Mouse (Mus musculus) embryonic facial prominence, embryonic 11.5 days (tissue): ENCODE data around the gene Atad5. TPM values are rescaled to one million over a fixed set of nuclear protein-coding genes. Genes with fewer than 3 reads are reported as not detected.

Experiments
- ATAC-seq: fragments of 200-750 bp; cut with Nextera tagmentation; replicated peaks from 2 replicates; pipeline ENCODE4 v1.8.0; 2017; ENCODE audit warnings: low read depth; ENCODE audit not compliant: insufficient number of reproducible peaks, low FRiP score, low TSS enrichment
- DNase-seq: peaks from one replicate; pipeline ENCODE4 v3.0.0-alpha.2; 2015; ENCODE audit warnings: low spot score
- H3K27ac ChIP-seq: fragments of 300-500 bp; sonication (generic); replicated peaks from 2 replicates; pipeline ENCODE4 v1.5.1; 2014; ENCODE audit warnings: mild to moderate bottlenecking, low read depth, low read length, control low read depth
- H3K27me3 ChIP-seq: fragments of 300-500 bp; sonication (generic); 2 replicates; pipeline ENCODE4 v1.6.1; 2014; ENCODE audit warnings: mild to moderate bottlenecking, low read length, moderate library complexity, mixed read lengths; ENCODE audit not compliant: control insufficient read depth, insufficient read depth
- H3K36me3 ChIP-seq: fragments of 300-500 bp; sonication (generic); replicated peaks from 2 replicates; pipeline ENCODE4 v1.6.1; 2014; ENCODE audit warnings: low read depth, mild to moderate bottlenecking, low read length, moderate library complexity, mixed read lengths; ENCODE audit not compliant: control insufficient read depth, insufficient read depth
- H3K4me1 ChIP-seq: fragments of 300-500 bp; sonication (generic); 2 replicates; pipeline ENCODE4 v1.6.1; 2014; ENCODE audit warnings: low read length, mixed read lengths; ENCODE audit not compliant: control insufficient read depth, insufficient read depth
- H3K4me2 ChIP-seq: fragments of 300-500 bp; sonication (generic); 2 replicates; pipeline ENCODE4 v1.6.1; 2014; ENCODE audit warnings: low read depth, mild to moderate bottlenecking, control low read depth, low read length, moderate library complexity
- H3K4me3 ChIP-seq: fragments of 300-500 bp; sonication (generic); 2 replicates; pipeline ENCODE4 v1.5.1; 2014; ENCODE audit warnings: low read depth, low read length, control low read depth
- H3K9ac ChIP-seq: fragments of 300-500 bp; sonication (generic); replicated peaks from 2 replicates; pipeline ENCODE4 v1.6.1; 2014; ENCODE audit warnings: mild to moderate bottlenecking, control low read depth, low read length
- H3K9me3 ChIP-seq: fragments of 300-500 bp; sonication (generic); replicated peaks from 2 replicates; pipeline ENCODE4 v1.6.1; 2016; ENCODE audit warnings: mild to moderate bottlenecking, low read length, inconsistent platforms, mixed read lengths; ENCODE audit not compliant: control insufficient read depth
- WGBS: fragments of 180-500 bp; shearing (Covaris S2); extraction: QIAGEN DNeasy Blood & Tissue Kit; methylation state at CpG from one replicate; pipeline ENCODE4 v1.1.7; 2014; 5-methylcytosine and 5-hydroxymethylcytosine counted together
- polyA plus RNA-seq: library from polyadenylated mRNA; unstranded; fragments of >200 nt; fragmentation: Nextera tagmentation; extraction: Ambion mirVana; gene quantifications from 2 replicates; pipeline ENCODE4 v1.2.1, GENCODE M21; 2014

Atad5 gene
- polyA plus RNA-seq, 1 experiment from 2014 or later, result 22.5 TPM

GRCm38 (mm10) chr11:80075608-80076277 is 13.5 kb upstream of the Atad5 start:
- 94% methylated on average over 5 of the region's 5 CpGs for WGBS
- no peaks in the 10 kb centered on the region for H3K9me3 ChIP-seq
- H3K4me1 ChIP-seq, result no peaks in the 10 kb centered on the region
- ATAC-seq (no peak), DNase-seq (no peak)
- no peaks in the 10 kb centered on the region for H3K27me3 ChIP-seq
- no peak overlapping the region for H3K4me2 ChIP-seq
- H3K4me3 ChIP-seq, result no peak overlapping the region
- no peaks in the 10 kb centered on the region for H3K36me3 ChIP-seq
- H3K9ac ChIP-seq, result no peak overlapping the region
- H3K27ac ChIP-seq, result no peak overlapping the region

DNA sequence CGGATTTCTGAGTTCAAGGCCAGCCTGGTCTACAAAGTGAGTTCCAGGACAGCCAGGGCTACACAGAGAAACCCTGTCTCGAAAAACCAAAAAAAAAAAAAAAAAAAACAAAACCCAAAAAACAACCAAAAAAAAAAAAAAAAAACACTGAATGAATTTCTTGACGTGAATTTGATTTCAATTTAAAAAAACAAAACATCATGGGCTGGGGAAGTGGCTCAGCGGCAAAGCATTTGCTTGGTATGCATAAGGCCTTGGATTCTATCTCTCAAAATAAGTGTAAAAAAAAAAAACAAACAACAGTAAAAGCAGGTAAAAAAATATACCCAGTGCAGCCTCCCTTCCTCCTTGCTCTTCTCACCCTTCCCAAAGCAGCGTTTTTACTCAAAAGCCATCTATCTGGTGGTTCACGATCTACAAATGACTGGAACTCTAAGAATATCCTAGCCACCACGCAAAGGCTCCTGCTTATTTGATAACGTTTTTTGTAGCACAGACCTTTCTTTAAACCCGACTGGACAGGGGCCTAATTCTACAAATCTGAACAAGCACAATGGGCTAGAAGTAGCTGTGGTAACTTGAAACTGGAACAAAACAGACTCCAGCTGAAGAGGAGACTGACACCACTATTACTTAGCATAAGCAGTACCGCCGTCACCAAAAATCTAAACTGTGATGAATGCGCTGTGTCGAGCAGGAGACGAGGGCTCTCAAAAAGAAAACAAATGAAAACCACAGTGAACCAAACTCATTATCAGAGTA is 11.2 kb upstream of the Atad5 start:
- no peak overlapping the region for H3K9ac ChIP-seq
- H3K4me2 ChIP-seq, result no peak overlapping the region
- no peaks in the 10 kb centered on the region for H3K4me1 ChIP-seq
- H3K27ac ChIP-seq, result no peak overlapping the region
- no peaks in the 10 kb centered on the region for H3K36me3 ChIP-seq
- ATAC-seq, result no peak
- H3K27me3 ChIP-seq, result no peaks in the 10 kb centered on the region
- DNase-seq, result no peak
- H3K4me3 ChIP-seq, result no peak overlapping the region
- H3K9me3 ChIP-seq, result no peaks in the 10 kb centered on the region
- 67% methylated on average over 14 of the region's 14 CpGs for WGBS

GRCm38 (mm10) chr11:80078831-80079230 is 10.4 kb upstream of the Atad5 start:
- no peak overlapping the region for H3K4me2 ChIP-seq

DNA sequence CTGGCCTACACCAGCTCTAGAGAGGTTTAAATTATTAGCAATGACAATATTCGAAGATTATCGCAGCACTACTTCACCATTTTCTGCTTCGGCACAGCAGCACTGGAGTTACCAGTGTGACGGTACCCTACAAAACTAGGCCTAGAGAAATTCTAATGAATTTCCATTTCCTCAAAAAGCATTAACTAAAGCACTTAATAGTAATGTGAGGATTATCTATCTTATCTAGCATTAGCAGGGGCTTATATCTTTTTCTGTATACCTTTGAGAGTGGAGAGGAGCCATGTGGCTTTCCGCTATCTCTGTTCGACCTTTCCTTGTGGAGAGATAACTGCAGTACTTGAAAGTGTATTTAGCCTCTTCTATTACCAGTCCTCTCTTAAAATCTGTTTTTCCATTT is 9.4 kb upstream of the Atad5 start:
- Histone ChIP-seq H3K4me2 (peak overlapping the region; percentile 69), H3K4me3 (peak overlapping the region; percentile 92), H3K36me3 (no peaks in the 10 kb centered on the region), H3K9me3 (no peaks in the 10 kb centered on the region), H3K27ac (no peak overlapping the region), H3K27me3 (no peaks in the 10 kb centered on the region), H3K4me1 (no peaks in the 10 kb centered on the region), H3K9ac (peak overlapping the region; percentile 97; the same call in 1 of the 2 replicates)
- no peak for ATAC-seq
- WGBS, result 65% methylated on average over 6 of the region's 6 CpGs
- no peak for DNase-seq

More at GRCm38 (mm10) chr11:80078831-80079230, 10.4 kb upstream of the Atad5 start:
- Histone ChIP-seq H3K36me3 (no peaks in the 10 kb centered on the region), H3K27me3 (no peaks in the 10 kb centered on the region), H3K27ac (no peak overlapping the region), H3K9me3 (no peaks in the 10 kb centered on the region), H3K4me1 (no peaks in the 10 kb centered on the region), H3K9ac (no peak overlapping the region), H3K4me3 (no peak overlapping the region)
- 59% methylated on average over 1 of the region's 1 CpGs for WGBS
- no peak for ATAC-seq
- DNase-seq, result no peak

GRCm38 (mm10) chr11:80080381-80080825 is 8.8 kb upstream of the Atad5 start:
- Histone ChIP-seq H3K4me2 (peak overlapping the region; percentile 69), H3K36me3 (no peaks in the 10 kb centered on the region), H3K4me1 (no peaks in the 10 kb centered on the region), H3K27me3 (no peaks in the 10 kb centered on the region), H3K9me3 (no peaks in the 10 kb centered on the region), H3K4me3 (peak overlapping the region; percentile 92), H3K27ac (peak overlapping the region; percentile 95), H3K9ac (peak overlapping the region; percentile 97)
- no peak for DNase-seq
- under 1% methylated on average over 32 of the region's 32 CpGs for WGBS
- no peak; the same call in 1 of the 2 replicates for ATAC-seq

DNA sequence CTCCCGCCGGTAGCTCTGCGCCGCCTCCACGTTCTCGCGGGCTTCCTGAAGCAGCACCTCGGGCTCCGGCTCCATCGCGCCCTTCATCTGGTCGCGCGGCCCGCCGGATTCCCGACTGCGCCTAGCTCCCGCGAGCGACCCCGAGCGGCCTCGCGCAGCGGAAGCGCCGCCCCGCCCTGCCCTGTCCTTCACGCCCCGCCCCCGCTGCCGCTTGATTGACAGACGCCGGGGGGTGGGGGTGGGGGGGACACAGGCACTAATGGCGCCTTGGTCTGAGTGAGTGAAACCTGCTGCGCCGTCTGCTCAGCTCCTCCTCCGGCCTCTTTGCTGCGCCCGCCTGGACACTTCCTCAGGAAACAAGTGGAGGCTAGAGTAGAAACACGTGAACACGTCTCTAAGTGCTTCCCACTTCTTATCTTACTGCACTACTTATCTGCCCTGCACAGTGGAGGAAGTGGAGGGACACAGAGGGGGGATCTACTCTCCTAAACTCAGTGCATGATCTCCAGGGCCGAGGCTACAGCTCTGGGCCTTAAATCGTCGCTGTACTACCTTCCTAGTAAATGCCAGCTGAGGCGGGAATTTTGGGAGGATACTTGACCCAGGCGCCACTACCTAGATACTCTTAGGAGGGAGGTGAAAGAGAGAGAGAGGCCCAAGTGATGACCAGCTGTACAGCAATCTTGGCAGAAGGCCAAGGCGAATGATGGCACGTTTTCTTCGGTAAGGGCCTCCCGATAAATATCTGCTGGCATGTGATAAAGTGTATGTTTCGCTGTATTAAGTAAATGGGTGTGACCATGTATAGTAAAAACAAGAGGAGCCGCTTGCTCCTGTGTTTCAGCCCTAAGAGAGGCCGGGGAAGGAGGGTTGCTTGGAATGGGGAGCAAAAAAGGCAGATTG is 8.1 kb upstream of the Atad5 start, which contains the start of gene Crlf3:
TSS of gene Crlf3 (minus strand) at position 166 of the 903 bp plus-strand sequence.
- no peaks in the 10 kb centered on the region for H3K9me3 ChIP-seq
- DNase-seq (peak; percentile 95), ATAC-seq (peak; percentile 91)
- H3K27me3 ChIP-seq, result no peaks in the 10 kb centered on the region
- peak within 1 kb of the TSS; percentile 92 for H3K4me3 ChIP-seq
- peak within 1 kb of the TSS; percentile 95 for H3K27ac ChIP-seq
- H3K9ac ChIP-seq, result peak within 1 kb of the TSS; percentile 97
- H3K4me1 ChIP-seq, result no peaks in the 10 kb centered on the region
- peak within 1 kb of the TSS; percentile 69 for H3K4me2 ChIP-seq
- no peaks in the 10 kb centered on the region for H3K36me3 ChIP-seq
- WGBS, result 7% methylated on average over 54 of the region's 55 CpGs

- H3K9ac ChIP-seq, result no peak overlapping the region
- no peaks in the 10 kb centered on the region for H3K9me3 ChIP-seq
- peak overlapping the region; percentile 95; the same call in 1 of the 2 replicates for H3K27ac ChIP-seq
- H3K4me1 ChIP-seq, result no peaks in the 10 kb centered on the region
- H3K4me2 ChIP-seq, result no peak overlapping the region
- ATAC-seq (no peak), DNase-seq (no peak)
- 83% methylated on average over 7 of the region's 7 CpGs for WGBS
- H3K36me3 ChIP-seq, result no peaks in the 10 kb centered on the region
- H3K27me3 ChIP-seq, result no peaks in the 10 kb centered on the region
- no peak overlapping the region for H3K4me3 ChIP-seq
Observed at GRCm38 (mm10) chr11:80081786-80082319, 7.3 kb upstream of the Atad5 start.
